Mouse (Mus musculus): ENCODE data around the gene Csrp1. TPM values are rescaled to one million over a fixed set of nuclear protein-coding genes. Genes with fewer than 3 reads are reported as not detected.

The Csrp1 gene
- polyA plus RNA-seq, 1 experiment from 2014 or later, result 65.6 TPM

DNA sequence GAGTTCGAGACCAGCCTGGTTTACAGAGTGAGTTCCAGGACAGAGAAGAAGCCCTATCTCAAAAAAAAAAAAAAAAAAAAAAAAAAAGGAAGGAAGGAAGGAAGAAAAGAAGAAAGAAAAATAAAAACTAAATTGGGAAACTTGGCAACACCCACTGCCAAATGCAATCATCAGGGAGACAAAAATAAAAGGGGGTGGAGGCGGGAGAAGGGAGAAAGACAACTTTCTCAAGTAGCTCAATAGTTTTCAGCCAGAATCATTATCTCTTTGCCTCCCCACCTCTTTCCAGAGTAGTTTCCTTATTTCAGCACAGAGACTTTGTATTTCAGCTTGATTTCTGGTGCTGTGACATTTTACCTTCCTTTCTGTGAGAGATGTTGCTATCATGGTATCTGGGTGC, 20.0 kb upstream of the Csrp1 start:
- Histone ChIP-seq H3K27ac (ENCODE audit: low read depth, low read length) (no peak overlapping the region), H3K9ac (ENCODE audit: low read depth, low read length) (no peak overlapping the region), H3K9me3 (ENCODE audit: control insufficient read depth, low read length) (no peaks in the 10 kb centered on the region), H3K36me3 (ENCODE audit: control insufficient read depth, insufficient read depth, low read length) (no peaks in the 10 kb centered on the region), H3K27me3 (replicated peaks; ENCODE audit: control insufficient read depth, insufficient read depth, low read length) (peaks cover 6% of the 10 kb centered on the region; the same call in 1 of the 2 replicates), H3K4me3 (ENCODE audit: low read depth, low read length) (no peak overlapping the region), H3K4me1 (replicated peaks; ENCODE audit: control insufficient read depth, insufficient read depth, low read length) (peaks cover 23% of the 10 kb centered on the region), H3K4me2 (peak overlapping the region; percentile 73)
- 39% methylated on average over 2 of the region's 2 CpGs for WGBS
- DNase-seq (ENCODE audit: low spot score) (no peak), ATAC-seq (replicated peaks; ENCODE audit: low FRiP score) (no peak)

GRCm38 (mm10) chr1:135700605-135701004, 19.3 kb upstream of the Csrp1 start:
- H3K4me2 ChIP-seq, result no peak overlapping the region
- H3K9ac ChIP-seq (ENCODE audit: low read depth, low read length), result no peak overlapping the region
- ATAC-seq (replicated peaks; ENCODE audit: low FRiP score), result peak; percentile 72
- 1% methylated on average over 7 of the region's 7 CpGs for WGBS
- no peak overlapping the region for H3K27ac ChIP-seq (ENCODE audit: low read depth, low read length)
- H3K27me3 ChIP-seq (replicated peaks; ENCODE audit: control insufficient read depth, insufficient read depth, low read length), result peaks cover 6% of the 10 kb centered on the region; the same call in 1 of the 2 replicates
- no peak overlapping the region for H3K4me3 ChIP-seq (ENCODE audit: low read depth, low read length)
- H3K36me3 ChIP-seq (ENCODE audit: control insufficient read depth, insufficient read depth, low read length), result no peaks in the 10 kb centered on the region
- H3K4me1 ChIP-seq (replicated peaks; ENCODE audit: control insufficient read depth, insufficient read depth, low read length), result peaks cover 23% of the 10 kb centered on the region
- DNase-seq (ENCODE audit: low spot score), result peak; percentile 77
- no peaks in the 10 kb centered on the region for H3K9me3 ChIP-seq (ENCODE audit: control insufficient read depth, low read length)

DNA sequence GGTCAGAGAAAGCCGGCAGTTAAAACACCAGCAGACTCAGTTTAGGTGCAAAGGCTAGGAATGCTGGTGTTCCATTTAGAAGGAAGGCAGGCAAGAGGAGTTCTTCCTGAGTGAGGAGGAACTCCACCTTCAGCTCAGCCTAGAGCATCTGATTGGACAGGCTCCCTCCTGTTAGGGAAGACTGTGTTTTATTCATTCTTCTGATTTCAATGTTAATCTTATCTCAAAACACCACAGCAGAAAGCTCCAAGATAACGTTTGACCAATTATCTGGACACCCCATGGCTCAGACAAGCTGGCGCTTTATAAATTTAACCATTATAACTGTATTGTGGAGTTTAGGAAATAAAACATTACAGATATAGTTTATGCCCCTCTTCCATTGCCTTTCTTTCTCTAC, 18.5 kb upstream of the Csrp1 start:
- Histone ChIP-seq H3K4me2 (peak overlapping the region; percentile 18; the same call in 1 of the 2 replicates), H3K9me3 (ENCODE audit: control insufficient read depth, low read length) (no peaks in the 10 kb centered on the region), H3K27me3 (replicated peaks; ENCODE audit: control insufficient read depth, insufficient read depth, low read length) (peaks cover 6% of the 10 kb centered on the region; the same call in 1 of the 2 replicates), H3K36me3 (ENCODE audit: control insufficient read depth, insufficient read depth, low read length) (no peaks in the 10 kb centered on the region), H3K4me1 (replicated peaks; ENCODE audit: control insufficient read depth, insufficient read depth, low read length) (peaks cover 23% of the 10 kb centered on the region), H3K4me3 (ENCODE audit: low read depth, low read length) (no peak overlapping the region), H3K27ac (ENCODE audit: low read depth, low read length) (no peak overlapping the region), H3K9ac (ENCODE audit: low read depth, low read length) (no peak overlapping the region)
- 29% methylated on average over 3 of the region's 3 CpGs for WGBS
- DNase-seq (ENCODE audit: low spot score) (no peak), ATAC-seq (replicated peaks; ENCODE audit: low FRiP score) (peak; percentile 61)

GRCm38 (mm10) chr1:135702722-135703121, 17.1 kb upstream of the Csrp1 start:
- DNase-seq (ENCODE audit: low spot score) (no peak), ATAC-seq (replicated peaks; ENCODE audit: low FRiP score) (no peak)
- Histone ChIP-seq H3K9ac (ENCODE audit: low read depth, low read length) (no peak overlapping the region), H3K4me2 (no peak overlapping the region), H3K27ac (ENCODE audit: low read depth, low read length) (no peak overlapping the region), H3K4me1 (replicated peaks; ENCODE audit: control insufficient read depth, insufficient read depth, low read length) (peaks cover 23% of the 10 kb centered on the region), H3K4me3 (ENCODE audit: low read depth, low read length) (no peak overlapping the region), H3K9me3 (ENCODE audit: control insufficient read depth, low read length) (no peaks in the 10 kb centered on the region), H3K36me3 (ENCODE audit: control insufficient read depth, insufficient read depth, low read length) (no peaks in the 10 kb centered on the region), H3K27me3 (replicated peaks; ENCODE audit: control insufficient read depth, insufficient read depth, low read length) (peaks cover 6% of the 10 kb centered on the region; the same call in 1 of the 2 replicates)
- 71% methylated on average over 2 of the region's 2 CpGs for WGBS

DNA sequence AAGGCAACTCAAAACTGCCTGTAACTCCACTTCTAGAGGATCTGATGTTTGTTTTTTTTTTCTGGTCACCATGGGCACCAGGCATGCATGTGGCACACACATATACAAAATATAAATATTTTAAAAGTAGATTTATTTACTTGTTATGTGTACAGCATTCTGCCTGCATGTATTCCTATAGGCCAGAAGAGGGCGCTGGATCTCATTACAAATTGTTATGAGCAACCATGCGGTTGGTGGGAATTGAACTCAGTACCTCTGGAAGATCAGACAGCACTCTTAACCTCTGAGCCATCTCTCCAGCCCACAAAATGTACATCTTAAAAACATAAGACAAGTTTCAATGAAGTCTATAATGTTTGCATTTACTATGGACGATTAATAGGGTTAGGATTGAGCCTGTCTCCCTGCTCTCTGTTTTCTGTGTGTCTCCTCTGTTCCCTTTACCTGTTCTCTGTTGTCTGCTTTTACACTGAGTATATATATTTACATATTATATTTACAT, 15.5 kb upstream of the Csrp1 start:
- no peaks in the 10 kb centered on the region for H3K9me3 ChIP-seq (ENCODE audit: control insufficient read depth, low read length)
- no peak overlapping the region for H3K27ac ChIP-seq (ENCODE audit: low read depth, low read length)
- 67% methylated on average over 3 of the region's 3 CpGs for WGBS
- ATAC-seq (replicated peaks; ENCODE audit: low FRiP score) (no peak), DNase-seq (ENCODE audit: low spot score) (no peak)
- H3K27me3 ChIP-seq (replicated peaks; ENCODE audit: control insufficient read depth, insufficient read depth, low read length), result no peaks in the 10 kb centered on the region; the same call in 1 of the 2 replicates
- H3K36me3 ChIP-seq (ENCODE audit: control insufficient read depth, insufficient read depth, low read length), result no peaks in the 10 kb centered on the region
- H3K4me2 ChIP-seq, result no peak overlapping the region
- H3K4me3 ChIP-seq (ENCODE audit: low read depth, low read length), result no peak overlapping the region
- H3K9ac ChIP-seq (ENCODE audit: low read depth, low read length), result no peak overlapping the region
- peaks cover 13% of the 10 kb centered on the region for H3K4me1 ChIP-seq (replicated peaks; ENCODE audit: control insufficient read depth, insufficient read depth, low read length)

GRCm38 (mm10) chr1:135708369-135708768, 11.5 kb upstream of the Csrp1 start:
- peak overlapping the region; percentile 18; the same call in 1 of the 2 replicates for H3K4me2 ChIP-seq
- WGBS, result 50% methylated on average over 4 of the region's 4 CpGs
- no peak overlapping the region for H3K27ac ChIP-seq (ENCODE audit: low read depth, low read length)
- H3K4me1 ChIP-seq (replicated peaks; ENCODE audit: control insufficient read depth, insufficient read depth, low read length), result peaks cover 4% of the 10 kb centered on the region; the same call in 1 of the 2 replicates
- no peak overlapping the region for H3K4me3 ChIP-seq (ENCODE audit: low read depth, low read length)
- H3K27me3 ChIP-seq (replicated peaks; ENCODE audit: control insufficient read depth, insufficient read depth, low read length), result no peaks in the 10 kb centered on the region
- peak; percentile 68 for ATAC-seq (replicated peaks; ENCODE audit: low FRiP score)
- no peak overlapping the region for H3K9ac ChIP-seq (ENCODE audit: low read depth, low read length)
- no peaks in the 10 kb centered on the region for H3K36me3 ChIP-seq (ENCODE audit: control insufficient read depth, insufficient read depth, low read length)
- DNase-seq (ENCODE audit: low spot score), result no peak
- H3K9me3 ChIP-seq (ENCODE audit: control insufficient read depth, low read length), result no peaks in the 10 kb centered on the region

DNA sequence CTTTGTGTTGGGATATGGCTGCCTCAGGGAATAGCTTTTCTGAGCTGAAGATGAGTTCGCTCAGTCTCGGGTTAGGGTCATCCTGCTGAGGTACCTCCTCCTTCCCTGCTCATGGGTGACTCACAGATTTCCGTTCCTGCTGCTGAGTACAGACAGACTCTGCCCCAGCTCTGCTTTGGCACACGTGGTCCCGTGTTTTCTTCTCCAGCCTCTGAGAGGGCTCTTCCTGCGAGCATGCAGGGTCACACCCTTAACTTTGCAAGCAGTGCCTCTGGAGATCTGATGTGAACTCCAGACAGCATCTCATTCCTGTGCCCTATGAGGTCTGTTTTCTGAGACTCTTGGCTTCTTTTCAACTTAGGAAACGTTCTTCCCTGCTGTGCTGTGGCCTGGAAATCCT, 8.7 kb upstream of the Csrp1 start:
- H3K27ac ChIP-seq (ENCODE audit: low read depth, low read length), result no peak overlapping the region
- no peak for ATAC-seq (replicated peaks; ENCODE audit: low FRiP score)
- peaks cover 11% of the 10 kb centered on the region for H3K4me1 ChIP-seq (replicated peaks; ENCODE audit: control insufficient read depth, insufficient read depth, low read length)
- no peak overlapping the region for H3K4me3 ChIP-seq (ENCODE audit: low read depth, low read length)
- WGBS, result 33% methylated on average over 7 of the region's 7 CpGs
- H3K27me3 ChIP-seq (replicated peaks; ENCODE audit: control insufficient read depth, insufficient read depth, low read length), result no peaks in the 10 kb centered on the region
- H3K9ac ChIP-seq (ENCODE audit: low read depth, low read length), result no peak overlapping the region
- H3K4me2 ChIP-seq, result no peak overlapping the region
- no peaks in the 10 kb centered on the region for H3K36me3 ChIP-seq (ENCODE audit: control insufficient read depth, insufficient read depth, low read length)
- no peaks in the 10 kb centered on the region for H3K9me3 ChIP-seq (ENCODE audit: control insufficient read depth, low read length)
- DNase-seq (ENCODE audit: low spot score), result no peak

DNA sequence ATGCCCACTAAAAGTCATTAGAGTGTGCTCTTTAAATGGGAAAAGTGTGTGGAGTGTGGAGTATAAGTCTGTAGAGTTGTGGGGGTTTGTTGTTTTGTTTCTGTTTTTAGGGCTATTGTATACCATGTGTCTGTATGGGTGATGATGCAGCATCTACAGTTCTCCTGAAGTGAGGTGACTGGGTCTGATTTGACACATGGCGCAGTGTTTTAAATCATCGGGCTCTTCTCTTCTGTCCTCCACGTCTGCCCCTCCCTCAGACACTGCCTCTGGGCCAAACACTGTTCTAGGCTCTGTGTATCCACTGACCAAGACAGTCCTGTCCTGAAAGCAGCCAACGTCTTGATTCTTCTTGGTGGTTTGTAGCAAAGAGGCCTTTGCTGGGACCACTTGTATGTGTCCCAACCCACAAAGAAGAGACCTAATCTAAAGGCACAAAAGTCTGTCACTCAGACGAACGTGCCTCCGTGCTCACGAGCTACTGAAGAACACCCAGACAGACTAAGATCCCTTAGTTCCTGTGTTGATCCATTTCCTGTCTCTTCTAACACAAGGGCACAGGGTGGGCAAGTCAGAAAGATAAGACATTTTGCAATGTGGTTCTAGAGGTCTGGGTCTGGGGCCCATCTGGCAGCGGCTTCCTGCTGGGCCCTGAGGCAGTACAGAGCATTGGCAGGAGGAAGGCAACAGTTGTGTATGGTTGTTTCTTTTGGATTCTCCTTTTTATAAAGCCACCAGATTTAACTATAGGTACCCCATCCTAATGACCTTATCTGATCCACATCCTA, 5.6 kb upstream of the Csrp1 start:
- H3K36me3 ChIP-seq (ENCODE audit: control insufficient read depth, insufficient read depth, low read length), result no peaks in the 10 kb centered on the region
- H3K4me2 ChIP-seq, result peak overlapping the region; percentile 30; the same call in 1 of the 2 replicates
- WGBS, result 25% methylated on average over 9 of the region's 9 CpGs
- H3K9me3 ChIP-seq (ENCODE audit: control insufficient read depth, low read length), result no peaks in the 10 kb centered on the region
- no peaks in the 10 kb centered on the region for H3K27me3 ChIP-seq (replicated peaks; ENCODE audit: control insufficient read depth, insufficient read depth, low read length)
- peaks cover 11% of the 10 kb centered on the region for H3K4me1 ChIP-seq (replicated peaks; ENCODE audit: control insufficient read depth, insufficient read depth, low read length)
- no peak overlapping the region for H3K4me3 ChIP-seq (ENCODE audit: low read depth, low read length)
- H3K27ac ChIP-seq (ENCODE audit: low read depth, low read length), result peak overlapping the region; percentile 68
- no peak overlapping the region for H3K9ac ChIP-seq (ENCODE audit: low read depth, low read length)
- ATAC-seq (replicated peaks; ENCODE audit: low FRiP score) (peak; percentile 53), DNase-seq (ENCODE audit: low spot score) (no peak)

Data from liver, embryonic 11.5 days (tissue).